Mouse (Mus musculus) C2C12 (cell line): Measurements from ENCODE around the gene Olfr1033. TPM values are rescaled to one million over a fixed set of nuclear protein-coding genes. Genes with fewer than 3 reads are reported as not detected.
"Not testable (repeated sequence)": the region's sequence is repeated elsewhere in the genome, so short reads cannot be mapped to it uniquely, and the experiment has no call there.

Experiments
- H3K27me3 ChIP-seq: one replicate; pipeline ENCODE4 v1.6.1; 2011; ENCODE audit not compliant: control insufficient read depth, insufficient read depth, insufficient read length
- H3K36me3 ChIP-seq: one replicate; pipeline ENCODE4 v1.6.1; 2011; ENCODE audit not compliant: control insufficient read depth, insufficient read depth
- H3K4me3 ChIP-seq: one replicate; pipeline ENCODE4 v1.5.1; 2011; ENCODE audit warnings: mild to moderate bottlenecking, control low read depth; ENCODE audit not compliant: poor library complexity, insufficient read depth, severe bottlenecking
- H3K79me2 ChIP-seq: one replicate; pipeline ENCODE4 v1.6.1; 2011; ENCODE audit not compliant: control insufficient read depth, insufficient read depth
- H3K79me3 ChIP-seq: one replicate; pipeline ENCODE4 v1.6.1; 2011; ENCODE audit warnings: low read depth, control low read depth
- H3ac ChIP-seq: one replicate; pipeline ENCODE3; 2011; ENCODE audit warnings: low read depth; ENCODE audit not compliant: control insufficient read depth, insufficient read length
- CEBPB ChIP-seq: IDR thresholded peaks from one replicate; pipeline ENCODE4 v1.6.1; 2011; ENCODE audit warnings: low read depth, mild to moderate bottlenecking, control low read depth, moderate library complexity
- CTCF ChIP-seq: IDR thresholded peaks from one replicate; pipeline ENCODE4 v1.5.1; 2011; ENCODE audit not compliant: control insufficient read depth, insufficient read depth, insufficient read length
- FOSL1 ChIP-seq: IDR thresholded peaks from one replicate; pipeline ENCODE4 v1.8.0; 2011; ENCODE audit warnings: mild to moderate bottlenecking, low read length; ENCODE audit not compliant: poor library complexity, insufficient read depth, severe bottlenecking
- MAX ChIP-seq: IDR thresholded peaks from one replicate; pipeline ENCODE4 v1.6.1; 2011; ENCODE audit warnings: mild to moderate bottlenecking, control low read depth
- MYOD1 ChIP-seq: IDR thresholded peaks from one replicate; pipeline ENCODE4 v1.6.1; 2011; ENCODE audit warnings: low read depth; ENCODE audit not compliant: control insufficient read depth, insufficient read length
- MYOG ChIP-seq: IDR thresholded peaks from one replicate; pipeline ENCODE4 v1.6.1; 2011; ENCODE audit not compliant: control insufficient read depth, insufficient read length; ENCODE audit errors: extremely low read depth
- USF1 ChIP-seq: IDR thresholded peaks from one replicate; pipeline ENCODE4 v1.6.1; 2011; ENCODE audit warnings: low read depth, mild to moderate bottlenecking, control low read depth, moderate library complexity
- polyA plus RNA-seq: library from polyadenylated mRNA; unstranded; fragments of >200 nt; fragmentation: generic; extraction: Trizol; gene quantifications from one replicate; pipeline ENCODE4 v1.2.1, GENCODE M21; 2012; ENCODE audit warnings: missing spikeins

The Olfr1033 gene
- polyA plus RNA-seq, 1 experiment: not detected

DNA sequence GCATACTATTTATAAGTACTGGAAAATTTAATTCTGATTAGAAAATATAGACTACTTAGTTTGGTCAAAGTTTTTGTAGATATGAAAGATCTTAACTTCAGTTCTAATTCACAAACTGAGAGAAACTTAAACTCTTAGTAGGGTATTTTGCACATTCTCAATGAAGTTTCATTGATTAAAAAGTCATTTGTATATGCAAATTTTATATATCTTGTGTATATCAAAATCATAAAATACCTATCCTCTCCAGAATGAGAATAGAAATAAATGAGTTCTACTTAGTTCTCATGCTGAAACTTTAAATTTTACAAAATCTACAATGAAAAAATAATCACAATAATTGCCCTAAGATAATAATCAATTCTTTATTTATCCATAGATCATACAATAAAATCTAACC lies 25.1 kb downstream of the Olfr1033 start, which contains the start of gene Olfr1034:
Gene Olfr1034 (plus strand): TSS at position 301 of the 400 bp plus-strand sequence.
- no peaks in the 10 kb centered on the region for H3K36me3 ChIP-seq
- no peaks in the 10 kb centered on the region for H3K79me2 ChIP-seq
- H3K27me3 ChIP-seq: no peaks in the 10 kb centered on the region
- H3K4me3 ChIP-seq: no peak within 1 kb of the TSS
- H3ac ChIP-seq: no peak within 1 kb of the TSS
- TF ChIP-seq MAX (no peak), MYOD1 (no peak), CTCF (no peak), CEBPB (no peak), FOSL1 (no peak), MYOG (no peak), USF1 (no peak)
- no peaks in the 10 kb centered on the region for H3K79me3 ChIP-seq

DNA sequence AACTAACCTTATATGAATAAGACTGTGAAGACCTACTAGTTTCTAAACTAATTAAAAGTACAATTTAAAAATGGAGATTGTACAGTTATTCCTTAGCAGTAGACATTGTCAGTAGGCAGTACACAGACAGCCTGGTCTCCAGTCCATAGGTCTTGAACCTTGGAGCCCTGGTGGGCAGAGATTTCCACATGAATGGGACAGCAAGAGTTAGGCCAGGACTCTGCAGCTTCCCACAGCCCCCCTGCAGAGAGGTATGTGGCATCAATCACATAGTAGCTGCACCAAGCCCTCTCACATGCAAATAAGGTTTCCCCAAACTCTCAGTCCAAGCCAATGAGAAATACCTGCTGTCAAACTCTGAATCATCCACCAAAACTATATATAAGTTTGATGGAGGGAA lies 30.3 kb downstream of the Olfr1033 start:
- H3ac ChIP-seq, H3K27me3 ChIP-seq, H3K79me2 ChIP-seq, H3K79me3 ChIP-seq, H3K4me3 ChIP-seq, H3K36me3 ChIP-seq: not testable (repeated sequence)

DNA sequence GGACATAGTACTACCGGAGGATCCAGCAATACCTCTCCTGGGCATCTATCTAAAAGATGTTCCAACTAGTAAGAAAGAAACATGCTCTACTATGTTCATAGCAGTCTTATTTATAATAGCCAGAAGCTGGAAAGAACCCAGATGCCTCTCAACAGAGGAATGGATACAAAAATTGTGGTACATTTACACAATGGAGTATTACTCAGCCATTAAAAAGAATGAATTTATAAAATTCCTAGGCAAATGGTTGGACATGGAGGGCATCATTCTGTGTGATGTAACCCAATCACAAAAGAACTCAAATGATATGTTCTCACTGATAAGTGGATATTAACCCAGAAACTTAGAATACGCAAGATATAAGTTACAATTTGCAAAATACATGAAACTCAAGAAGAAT lies 43.3 kb downstream of the Olfr1033 start:
- not testable (repeated sequence) for H3K4me3 ChIP-seq, H3K27me3 ChIP-seq, H3ac ChIP-seq

DNA sequence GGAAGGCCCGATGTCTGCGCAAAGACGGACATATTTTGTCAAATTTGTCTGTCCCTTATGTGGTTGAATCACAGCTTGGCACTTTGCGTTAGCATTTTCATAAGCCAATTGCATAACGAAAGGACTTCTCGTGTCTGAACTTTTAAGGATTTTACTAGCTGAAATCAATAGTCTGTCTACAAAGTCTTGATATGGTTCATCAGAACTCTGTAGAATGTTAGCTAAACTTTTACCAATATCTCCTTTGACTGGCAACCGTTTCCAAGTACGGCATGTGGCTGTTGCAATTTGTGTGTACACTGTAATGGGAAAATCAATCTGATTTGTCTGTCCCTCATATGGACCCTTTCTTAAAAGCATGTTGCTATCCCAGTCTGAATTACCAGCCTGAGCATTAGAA lies 49.8 kb downstream of the Olfr1033 start:
- no peak overlapping the region for H3ac ChIP-seq
- no peaks in the 10 kb centered on the region for H3K79me2 ChIP-seq
- H3K36me3 ChIP-seq: no peaks in the 10 kb centered on the region
- H3K27me3 ChIP-seq: no peaks in the 10 kb centered on the region
- no peak overlapping the region for H3K4me3 ChIP-seq
- H3K79me3 ChIP-seq: no peaks in the 10 kb centered on the region
- TF ChIP-seq USF1: no peak
- no peak for TF ChIP-seq MYOG
- no peak for TF ChIP-seq CTCF
- TF ChIP-seq FOSL1: no peak
- TF ChIP-seq MAX: no peak

More for the DNA sequence above, 43.3 kb downstream of the Olfr1033 start:
- H3K36me3 ChIP-seq, H3K79me3 ChIP-seq, H3K79me2 ChIP-seq: not testable (repeated sequence)

DNA sequence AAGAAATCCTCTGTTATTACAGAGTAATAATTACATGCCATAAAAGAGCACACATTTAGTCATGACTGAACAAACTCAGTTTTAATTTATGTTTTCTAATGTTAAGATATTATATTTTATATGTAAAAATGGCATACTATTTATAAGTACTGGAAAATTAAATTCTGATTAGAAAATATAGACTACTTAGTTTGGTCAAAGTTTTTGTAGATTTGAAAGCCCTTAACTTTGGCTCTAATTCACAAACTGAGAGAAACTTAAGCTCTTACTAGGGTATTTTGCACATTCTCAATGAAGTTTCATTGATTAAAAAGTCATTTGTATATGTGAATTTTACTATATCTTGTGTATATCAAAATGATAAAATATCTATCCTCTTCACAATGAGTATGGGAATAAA lies 53.3 kb downstream of the Olfr1033 start, which contains the start of gene Olfr1036:
Gene Olfr1036 (plus strand): TSS at position 301 of the 400 bp plus-strand sequence.
- H3K36me3 ChIP-seq, H3K79me3 ChIP-seq, H3ac ChIP-seq, H3K79me2 ChIP-seq, H3K4me3 ChIP-seq, H3K27me3 ChIP-seq: not testable (repeated sequence)

DNA sequence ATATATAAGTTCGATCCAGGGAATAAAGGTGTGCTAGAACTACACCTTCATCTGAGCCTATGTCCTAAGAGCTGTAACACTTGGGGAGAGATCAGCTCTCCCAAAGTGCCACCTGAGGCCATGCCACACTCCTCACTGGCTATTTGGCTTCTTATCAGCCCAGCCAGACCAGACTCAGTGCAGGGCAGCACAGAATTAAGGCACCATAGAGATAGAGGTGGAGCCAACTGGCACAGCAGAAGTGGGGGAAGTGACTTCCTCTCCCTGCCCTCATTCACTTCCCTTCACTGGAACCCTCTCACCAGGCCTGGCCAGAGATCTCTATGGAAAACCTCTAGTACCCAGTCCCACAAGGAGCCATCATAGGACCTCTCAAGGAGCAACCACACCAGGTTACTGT lies 60.0 kb downstream of the Olfr1033 start:
- not testable (repeated sequence) for H3K4me3 ChIP-seq, H3K79me3 ChIP-seq, H3K27me3 ChIP-seq, H3K36me3 ChIP-seq, H3K79me2 ChIP-seq, H3ac ChIP-seq

DNA sequence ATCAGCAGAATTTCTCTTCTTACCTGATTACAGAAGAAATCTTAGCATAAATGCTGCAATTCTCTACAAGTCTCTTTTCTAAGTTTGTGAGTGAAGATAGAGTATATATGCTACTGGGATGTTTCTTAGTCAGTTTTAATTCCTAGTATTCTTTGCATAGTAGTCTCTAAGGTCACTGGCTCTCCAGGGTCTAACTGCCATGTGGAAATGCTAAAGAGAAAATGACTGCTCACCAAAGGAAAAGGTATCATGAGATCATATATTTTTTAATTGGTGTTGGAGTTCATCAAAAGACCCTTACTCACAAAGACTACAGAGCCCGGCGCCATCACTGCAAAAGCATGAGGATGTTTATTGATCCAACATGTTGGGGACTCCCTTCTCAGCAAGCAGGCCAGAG lies 66.9 kb downstream of the Olfr1033 start, which contains the start of gene Olfr1037:
Gene Olfr1037 (minus strand): TSS at position 101 of the 400 bp plus-strand sequence.
- TF ChIP-seq MYOG (no peak), MYOD1 (no peak), MAX (no peak), FOSL1 (no peak)
- Histone ChIP-seq H3ac (no peak within 1 kb of the TSS), H3K79me2 (no peaks in the 10 kb centered on the region), H3K27me3 (no peaks in the 10 kb centered on the region), H3K4me3 (no peak within 1 kb of the TSS), H3K36me3 (no peaks in the 10 kb centered on the region), H3K79me3 (no peaks in the 10 kb centered on the region)

Other genes starting within 250 kb of the Olfr1033 start
- gene Olfr1014, start 247.9 kb upstream of the Olfr1033 start, polyA plus RNA-seq: not detected
- gene Olfr1015, start 238.6 kb upstream of the Olfr1033 start, polyA plus RNA-seq: not detected
- gene Olfr1016, start 218.1 kb upstream of the Olfr1033 start, polyA plus RNA-seq: not detected
- gene Olfr1018, start 202.2 kb upstream of the Olfr1033 start, polyA plus RNA-seq: not detected
- gene Olfr1019, start 175.2 kb upstream of the Olfr1033 start, polyA plus RNA-seq: not detected
- not detected for gene Olfr1020, start 173.6 kb upstream of the Olfr1033 start, polyA plus RNA-seq
- gene Olfr1022, start 152.0 kb upstream of the Olfr1033 start, polyA plus RNA-seq: not detected
- gene Olfr1023, start 135.0 kb upstream of the Olfr1033 start, polyA plus RNA-seq: not detected
- gene Olfr1024, start 115.6 kb upstream of the Olfr1033 start, polyA plus RNA-seq: not detected
- not detected for gene Olfr1025-ps1, start 105.4 kb upstream of the Olfr1033 start, polyA plus RNA-seq
- gene Olfr1026, start 99.1 kb upstream of the Olfr1033 start, polyA plus RNA-seq: not detected
- gene Olfr1028, start 70.2 kb upstream of the Olfr1033 start, polyA plus RNA-seq: not detected
- not detected for gene Olfr1029, start 46.7 kb upstream of the Olfr1033 start, polyA plus RNA-seq
- gene Olfr1030, start 41.4 kb upstream of the Olfr1033 start, polyA plus RNA-seq: not detected
- not detected for gene Olfr1031, start 30.3 kb upstream of the Olfr1033 start, polyA plus RNA-seq
- not detected for gene Olfr1032, start 15.1 kb upstream of the Olfr1033 start, polyA plus RNA-seq
- gene Olfr1034, start 25.2 kb downstream of the Olfr1033 start, polyA plus RNA-seq: not detected
- gene Olfr1036, start 53.4 kb downstream of the Olfr1033 start, polyA plus RNA-seq: not detected
- not detected for gene Olfr1037, start 66.8 kb downstream of the Olfr1033 start, polyA plus RNA-seq
- gene Olfr1039, start 115.3 kb downstream of the Olfr1033 start, polyA plus RNA-seq: not detected
- not detected for gene Olfr1040, start 126.1 kb downstream of the Olfr1033 start, polyA plus RNA-seq
- not detected for gene Olfr1042, start 141.2 kb downstream of the Olfr1033 start, polyA plus RNA-seq
- not detected for gene Olfr1043, start 146.9 kb downstream of the Olfr1033 start, polyA plus RNA-seq
- gene Olfr1044, start 157.2 kb downstream of the Olfr1033 start, polyA plus RNA-seq: not detected
- not detected for gene Olfr52, start 165.1 kb downstream of the Olfr1033 start, polyA plus RNA-seq
- not detected for gene Olfr1045, start 182.4 kb downstream of the Olfr1033 start, polyA plus RNA-seq
- not detected for gene Olfr1046, start 198.7 kb downstream of the Olfr1033 start, polyA plus RNA-seq
- gene Olfr1047, start 210.8 kb downstream of the Olfr1033 start, polyA plus RNA-seq: not detected
- not detected for gene Olfr1048, start 219.7 kb downstream of the Olfr1033 start, polyA plus RNA-seq
- not detected for gene Olfr1049, start 237.7 kb downstream of the Olfr1033 start, polyA plus RNA-seq